Mouse (Mus musculus) frontal cortex, adult (tissue): Measurements from ENCODE around the gene Nup153.

ENCODE experiments used
- ATAC-seq: cut with Nextera tagmentation; 2 replicates; pipeline ENCODE4 v1.9.2; 2017; ENCODE audit warnings: mild to moderate bottlenecking, moderate library complexity, mixed read lengths; ENCODE audit not compliant: low TSS enrichment

Gene Nup153

GRCm38 (mm10) chr13:46727837-46728268 lies at the start of gene Nup153:
Gene Nup153, minus strand, starts transcription at chr13:46727940.
- peak; percentile 92 for ATAC-seq

GRCm38 (mm10) chr13:46777461-46777860 lies 49.7 kb upstream of the Nup153 start:
- no peak for ATAC-seq

GRCm38 (mm10) chr13:46776636-46777305 lies 49.0 kb upstream of the Nup153 start:
- ATAC-seq, result no peak

GRCm38 (mm10) chr13:46774998-46775397 lies 47.3 kb upstream of the Nup153 start:
- no peak for ATAC-seq

- ATAC-seq, result no peak
Measured at GRCm38 (mm10) chr13:46772581-46772980, 44.8 kb upstream of the Nup153 start.

GRCm38 (mm10) chr13:46765361-46765760 lies 37.6 kb upstream of the Nup153 start:
- ATAC-seq, result no peak

GRCm38 (mm10) chr13:46763210-46763609 lies 35.5 kb upstream of the Nup153 start:
- ATAC-seq, result no peak

GRCm38 (mm10) chr13:46760921-46761320 lies 33.2 kb upstream of the Nup153 start:
- no peak for ATAC-seq

GRCm38 (mm10) chr13:46759281-46759809 lies 31.6 kb upstream of the Nup153 start:
- no peak for ATAC-seq

- no peak for ATAC-seq
Measured at GRCm38 (mm10) chr13:46758627-46759026, 30.9 kb upstream of the Nup153 start.

- ATAC-seq, result no peak
Measured at GRCm38 (mm10) chr13:46757946-46758345, 30.2 kb upstream of the Nup153 start.

- no peak for ATAC-seq
Measured at GRCm38 (mm10) chr13:46753294-46753693, 25.6 kb upstream of the Nup153 start.

GRCm38 (mm10) chr13:46752566-46753229 lies 25.0 kb upstream of the Nup153 start:
- ATAC-seq, result no peak

- no peak for ATAC-seq
Measured at GRCm38 (mm10) chr13:46748138-46748873, 20.6 kb upstream of the Nup153 start.

- no peak for ATAC-seq
Measured at GRCm38 (mm10) chr13:46743821-46744220, 16.1 kb upstream of the Nup153 start.

- ATAC-seq, result peak; percentile 47
Measured at GRCm38 (mm10) chr13:46742367-46742766, 14.6 kb upstream of the Nup153 start.

- ATAC-seq, result no peak
Measured at GRCm38 (mm10) chr13:46739426-46739825, 11.7 kb upstream of the Nup153 start.

- ATAC-seq, result no peak
Measured at GRCm38 (mm10) chr13:46737482-46737881, 9.7 kb upstream of the Nup153 start.

GRCm38 (mm10) chr13:46736479-46736865 lies 8.7 kb upstream of the Nup153 start:
- peak; percentile 68 for ATAC-seq

GRCm38 (mm10) chr13:46735808-46736478 lies 8.2 kb upstream of the Nup153 start:
- peak; percentile 74 for ATAC-seq

- ATAC-seq, result peak; percentile 38; the same call in 1 of the 2 replicates
Measured at GRCm38 (mm10) chr13:46735219-46735807, 7.6 kb upstream of the Nup153 start.
